14 mouse cellular contexts compared by ENCODE assay signal in genomic region chr2:72206530-72207248, GRCm38 (mm10).
"Had no signal": no experiment of that assay in that cellular context is flagged by ENCODE, and none has a peak within 500 bp of the region (broad histone marks: within the 10 kb centered on the region; RNA-seq: fewer than 3 reads in every experiment).

No protein-coding gene starts in this region.

- DNase-seq: kidney, adult 11 months; kidney, adult 9 months; kidney, postnatal 36 days; layer of hippocampus, adult 9-11 months; lung, postnatal 14 days; right cerebral cortex, postnatal 25 days had no signal

- H3K4me3 ChIP-seq: limb, embryonic 13.5 days; liver, embryonic 15.5 days; lung, embryonic 15.5 days; midbrain, embryonic 13.5 days; myocyte; neural tube, embryonic 15.5 days had no signal

- H3K9me3 ChIP-seq: limb, embryonic 13.5 days; liver, embryonic 15.5 days; lung, embryonic 15.5 days; midbrain, embryonic 13.5 days; neural tube, embryonic 15.5 days had no signal

- ATAC-seq: midbrain, embryonic 13.5 days had no signal

- H3K36me3 ChIP-seq: limb, embryonic 13.5 days; liver, embryonic 15.5 days; lung, embryonic 15.5 days; midbrain, embryonic 13.5 days; neural tube, embryonic 15.5 days had no signal

- H3K4me2 ChIP-seq: limb, embryonic 13.5 days; liver, embryonic 11.5 days; liver, embryonic 15.5 days; lung, embryonic 15.5 days; midbrain, embryonic 13.5 days; neural tube, embryonic 15.5 days had no signal

- H3K9ac ChIP-seq: limb, embryonic 13.5 days; liver, embryonic 15.5 days; lung, embryonic 15.5 days; midbrain, embryonic 13.5 days; neural tube, embryonic 15.5 days had no signal

- H3K27ac ChIP-seq: kidney, postnatal 0 days; limb, embryonic 13.5 days; liver, embryonic 15.5 days; lung, embryonic 15.5 days; midbrain, embryonic 13.5 days; neural tube, embryonic 15.5 days had no signal

- H3K27me3 ChIP-seq: limb, embryonic 13.5 days; liver, embryonic 15.5 days; lung, embryonic 15.5 days had no signal
